Mouse (Mus musculus) c-Kit-positive CD71-positive TER-119-positive erythroid progenitor cells, embryonic 14.5 days (primary cell): Measurements from ENCODE around the gene B2m.
"Not testable (repeated sequence)": the region's sequence is repeated elsewhere in the genome, so short reads cannot be mapped to it uniquely, and the experiment has no call there.

ENCODE experiments used
- DNase-seq: peaks from one replicate; pipeline ENCODE4 v3.0.0-alpha.2; 2013; ENCODE audit warnings: low spot score

The B2m gene

DNA sequence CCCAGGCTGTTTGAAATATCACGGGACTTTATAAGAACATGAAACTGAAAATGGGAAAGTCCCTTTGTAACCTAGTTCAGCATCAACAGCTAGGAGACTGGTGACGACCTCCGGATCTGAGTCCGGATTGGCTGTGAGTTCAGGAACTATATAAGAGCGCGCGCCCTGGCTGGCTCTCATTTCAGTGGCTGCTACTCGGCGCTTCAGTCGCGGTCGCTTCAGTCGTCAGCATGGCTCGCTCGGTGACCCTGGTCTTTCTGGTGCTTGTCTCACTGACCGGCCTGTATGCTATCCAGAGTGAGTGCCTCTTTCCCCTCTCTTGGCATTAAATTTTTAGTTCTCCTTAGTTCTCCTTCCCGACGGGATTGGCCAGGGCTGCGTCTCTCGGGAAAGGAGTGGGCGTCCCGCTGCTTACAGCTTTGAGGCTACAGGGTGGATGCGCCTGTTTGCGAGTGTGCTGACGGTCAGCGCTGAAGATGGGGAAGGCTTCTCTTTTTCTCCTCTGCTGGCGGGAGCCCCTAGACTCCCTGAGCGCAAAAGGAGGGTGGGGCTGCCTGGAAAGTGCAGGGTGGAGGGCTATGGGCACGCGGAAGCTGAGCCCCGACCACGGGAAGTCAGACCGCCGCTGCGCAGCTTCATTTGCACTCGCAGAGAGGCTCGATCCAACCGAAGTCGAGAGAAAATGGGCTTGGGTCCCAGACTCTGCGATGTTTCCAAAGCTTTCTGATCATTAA lies at the start of gene B2m:
TSS of gene B2m (plus strand) at position 179 of the 734 bp plus-strand sequence.
- peak; percentile 94 for DNase-seq

DNA sequence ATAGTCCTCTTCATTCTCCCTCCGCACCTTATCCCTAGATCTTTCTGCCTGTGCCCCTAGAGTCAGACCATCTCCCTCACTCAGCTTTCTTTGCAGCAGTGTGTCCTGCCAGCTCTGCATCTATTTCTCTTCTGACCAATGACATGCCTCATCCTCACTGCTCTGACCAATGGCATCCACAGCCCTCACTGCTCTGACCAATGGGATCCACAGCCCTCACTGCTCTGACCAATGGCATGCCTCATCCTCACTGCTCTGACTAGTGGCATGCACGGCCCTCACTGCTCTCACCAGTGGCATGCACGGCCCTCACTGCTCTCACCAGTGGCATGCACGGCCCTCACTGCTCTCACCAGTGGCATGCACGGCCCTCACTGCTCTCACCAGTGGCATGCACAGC lies 49.8 kb upstream of the B2m start:
- not testable (repeated sequence) for DNase-seq

DNA sequence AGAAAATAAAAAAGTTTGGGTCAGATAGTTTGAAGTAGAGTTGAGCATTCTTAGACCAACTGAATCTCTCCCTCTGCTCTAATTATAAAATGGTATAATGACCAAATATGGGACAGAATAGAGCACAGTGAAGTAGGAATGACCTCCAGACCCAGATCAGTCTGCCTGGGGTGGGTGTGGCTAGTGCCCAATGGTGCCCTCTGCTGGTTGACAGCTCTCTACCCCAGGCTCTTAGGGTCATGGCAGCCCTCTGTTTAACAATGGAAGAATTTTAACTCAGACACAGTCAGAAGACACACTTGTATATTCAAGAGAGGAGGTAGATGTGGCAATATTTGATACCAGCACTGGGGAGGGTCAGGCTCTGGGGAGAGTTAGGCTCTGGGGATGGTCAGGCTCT lies 45.4 kb upstream of the B2m start:
- peak; percentile 27 for DNase-seq

DNA sequence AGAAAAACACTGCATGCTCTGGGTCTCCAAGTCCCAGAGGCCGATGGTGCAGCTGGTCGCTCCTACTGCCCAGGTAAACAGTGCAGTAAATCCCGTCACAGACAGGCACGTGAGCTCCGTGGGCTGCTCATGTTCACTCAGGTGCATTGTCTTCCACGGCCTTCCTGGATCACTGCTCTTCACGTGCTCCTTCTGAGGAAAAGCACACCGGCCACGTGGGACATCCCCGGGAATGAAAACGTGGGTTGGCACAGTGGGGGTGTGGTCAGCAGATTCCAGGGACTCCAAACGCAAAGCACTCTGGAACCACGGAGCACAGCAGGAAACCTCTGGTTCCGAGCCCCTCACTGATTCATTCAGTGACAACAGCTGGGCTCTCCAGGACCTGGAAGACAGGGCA lies 39.4 kb upstream of the B2m start:
- DNase-seq = no peak

- no peak for DNase-seq
Observed at GRCm38 (mm10) chr2:122109714-122110113, 37.8 kb upstream of the B2m start.

DNA sequence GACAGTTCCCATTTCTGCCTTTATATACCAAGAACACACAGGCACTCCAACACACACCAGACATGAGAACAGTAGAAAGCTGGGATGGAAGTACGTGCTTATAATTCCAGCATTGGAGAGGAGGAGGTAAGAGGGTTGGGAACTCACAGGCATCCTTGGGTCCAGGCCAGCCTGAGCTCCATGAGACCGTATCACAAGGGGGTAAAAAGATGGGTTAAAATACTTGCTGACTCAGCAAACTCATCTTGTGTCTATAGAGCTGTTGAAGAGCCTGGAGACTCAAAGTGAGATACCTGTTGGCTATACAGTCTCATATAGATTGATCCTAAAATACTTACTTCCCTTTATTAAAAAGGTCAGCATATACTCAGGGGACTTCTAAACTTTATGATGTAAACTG lies 30.6 kb upstream of the B2m start:
- DNase-seq = no peak

DNA sequence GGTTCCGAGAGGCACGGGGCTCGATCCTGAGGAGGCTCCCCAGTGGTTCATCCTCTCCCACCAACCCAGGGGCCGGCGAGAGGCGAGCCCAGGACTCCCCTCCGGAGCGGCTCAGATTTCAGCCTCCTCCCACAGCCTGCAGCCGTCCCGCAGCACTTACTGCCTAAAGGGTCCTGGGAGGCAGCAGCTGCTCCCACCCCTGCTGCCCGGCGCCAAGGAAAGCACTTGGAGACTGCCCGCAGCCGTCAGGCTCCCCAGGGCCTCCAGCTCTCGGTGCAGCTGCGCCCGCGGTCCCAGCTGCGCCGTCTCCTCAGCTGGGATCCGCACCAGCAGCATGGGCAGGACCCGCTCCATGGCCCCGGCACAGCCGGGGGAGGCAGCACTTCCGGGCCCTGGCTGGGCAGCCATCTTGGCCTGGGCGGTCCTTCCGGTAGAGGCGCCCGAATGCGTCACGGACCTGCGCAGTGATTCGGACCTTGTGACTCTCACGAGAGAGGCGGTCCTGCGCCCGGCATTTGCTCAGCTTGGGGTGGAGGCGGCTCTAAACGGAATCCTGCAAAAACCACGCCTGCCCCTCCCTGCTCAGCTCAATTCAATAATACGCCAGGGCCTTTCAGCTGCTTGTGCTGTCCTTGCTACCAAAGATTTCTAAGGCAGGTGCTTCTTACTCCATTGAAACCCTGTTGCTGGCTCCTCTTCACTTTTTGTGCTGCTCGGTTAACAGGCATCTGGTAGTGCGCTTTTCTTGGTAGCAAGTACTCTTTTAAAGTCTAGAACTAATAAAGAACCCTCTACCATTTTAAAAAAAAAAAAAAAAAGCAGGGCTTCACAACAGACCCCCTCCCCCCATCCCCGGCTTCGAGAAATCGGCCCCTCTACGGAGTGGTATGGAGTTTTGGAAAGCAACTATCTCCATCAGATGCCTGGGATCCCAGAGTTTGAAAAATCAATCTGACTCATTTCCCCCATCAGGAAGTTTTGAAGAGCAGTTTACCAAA lies 29.2 kb upstream of the B2m start, which contains the start of gene Spg11:
TSS of gene Spg11 (minus strand) at position 426 of the 998 bp plus-strand sequence.
- DNase-seq = peak; percentile 96

DNA sequence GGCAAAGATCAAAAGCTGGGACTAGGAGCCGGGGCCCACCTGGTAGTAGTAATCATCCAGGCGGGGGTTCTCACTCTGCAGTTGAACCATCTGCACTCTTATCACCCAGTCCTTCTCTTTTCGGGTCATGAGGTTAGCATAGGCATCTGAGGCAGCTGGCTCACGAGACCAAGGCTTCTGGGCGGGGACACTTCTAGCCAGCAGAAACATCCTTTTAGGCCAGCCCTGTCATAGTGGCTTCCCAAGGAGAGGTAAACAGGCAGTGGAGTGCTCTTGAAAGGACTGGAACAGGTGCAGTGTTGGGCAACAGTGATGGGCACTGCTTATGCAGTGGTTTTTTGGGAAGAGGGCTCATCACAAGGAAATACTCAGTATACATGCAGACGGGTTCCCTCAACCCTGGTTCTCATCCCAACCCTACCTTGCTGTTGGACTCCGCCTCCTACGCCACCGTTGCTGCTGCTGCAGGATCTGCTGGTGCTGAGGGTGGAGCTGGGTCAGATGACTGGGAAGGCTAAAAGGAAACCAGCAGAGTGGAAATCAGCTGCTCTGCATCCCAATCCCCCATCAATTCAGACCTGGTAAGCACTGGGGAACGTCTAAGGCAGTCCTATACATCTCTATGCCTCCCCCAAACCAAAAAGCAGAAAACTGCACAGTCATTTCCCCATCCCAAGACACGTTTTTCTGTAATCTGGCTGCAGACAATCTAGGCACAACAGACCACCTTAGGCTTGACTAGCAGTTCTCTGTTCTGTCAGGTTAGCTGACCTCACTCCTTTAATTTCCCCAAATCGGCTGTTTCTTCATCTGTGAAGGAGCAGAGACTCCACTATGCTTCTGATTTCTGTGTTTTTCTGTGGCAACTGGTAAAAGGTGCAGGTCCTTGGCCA lies 21.6 kb upstream of the B2m start:
- no peak for DNase-seq

DNA sequence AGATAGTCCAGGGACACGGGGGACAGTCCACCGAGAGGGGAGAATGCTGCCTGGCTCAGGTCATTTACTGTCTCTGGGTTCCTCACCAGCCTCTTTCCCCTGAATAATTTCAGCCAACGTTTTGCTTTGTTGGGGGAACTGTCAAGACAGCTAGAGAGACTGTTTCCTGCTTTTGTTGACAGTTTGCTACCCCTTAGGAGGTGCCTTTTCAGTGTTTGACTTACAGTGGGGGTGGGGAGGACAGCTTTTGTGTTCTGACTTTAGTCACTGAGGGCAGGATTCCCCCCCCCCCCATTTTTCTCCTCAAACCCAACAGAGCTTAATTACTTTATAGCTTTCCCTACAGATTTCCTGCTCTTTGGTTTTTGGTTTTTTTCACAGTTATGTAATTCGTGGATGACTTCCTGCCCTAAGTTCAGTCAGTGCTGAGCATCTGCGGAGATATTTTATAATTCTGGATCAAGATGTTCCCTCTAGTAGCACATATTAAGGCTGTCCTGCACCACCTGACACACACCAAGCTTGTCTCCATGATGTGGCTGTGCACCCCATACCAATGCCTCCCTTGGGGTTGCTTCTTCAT lies 20.6 kb upstream of the B2m start:
- no peak for DNase-seq

DNA sequence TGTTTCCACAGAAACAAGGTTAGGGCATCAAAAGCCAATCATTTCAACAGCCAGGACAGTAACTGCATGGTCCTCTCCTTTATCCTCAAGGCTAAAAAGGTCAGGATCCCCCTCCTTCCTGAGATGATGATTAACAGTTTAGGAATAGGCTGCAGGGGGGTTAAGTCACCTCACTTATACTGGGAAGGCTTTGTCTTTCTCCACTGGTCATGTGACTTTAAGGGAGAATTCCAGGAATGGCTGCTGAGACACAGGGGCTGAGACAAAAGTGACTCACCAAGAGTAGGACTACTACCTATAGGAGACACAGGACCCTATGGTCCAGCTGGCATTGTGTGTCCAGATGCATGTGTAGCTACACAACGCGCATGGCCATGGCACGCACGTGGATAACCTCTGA lies 19.9 kb upstream of the B2m start:
- no peak for DNase-seq

DNA sequence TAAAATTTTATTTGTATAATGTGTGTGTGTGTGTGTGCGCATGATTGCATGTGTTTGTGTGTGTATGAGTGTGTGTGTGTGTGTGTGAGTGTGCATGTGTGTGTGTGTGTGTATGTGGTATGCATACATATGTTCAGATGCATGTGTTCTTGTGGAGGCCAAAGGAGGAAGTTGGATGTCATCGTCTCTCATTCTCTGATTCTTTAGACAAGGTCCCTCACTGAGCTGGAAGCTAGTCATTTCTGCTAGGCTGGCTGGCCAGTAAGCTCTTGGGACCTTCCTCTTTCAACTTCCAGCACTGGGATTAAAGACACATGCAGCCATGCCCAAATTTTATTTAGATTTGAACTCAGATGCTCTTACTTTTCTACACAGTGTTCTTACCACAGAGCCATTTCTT lies 15.4 kb upstream of the B2m start:
- DNase-seq = no peak

DNA sequence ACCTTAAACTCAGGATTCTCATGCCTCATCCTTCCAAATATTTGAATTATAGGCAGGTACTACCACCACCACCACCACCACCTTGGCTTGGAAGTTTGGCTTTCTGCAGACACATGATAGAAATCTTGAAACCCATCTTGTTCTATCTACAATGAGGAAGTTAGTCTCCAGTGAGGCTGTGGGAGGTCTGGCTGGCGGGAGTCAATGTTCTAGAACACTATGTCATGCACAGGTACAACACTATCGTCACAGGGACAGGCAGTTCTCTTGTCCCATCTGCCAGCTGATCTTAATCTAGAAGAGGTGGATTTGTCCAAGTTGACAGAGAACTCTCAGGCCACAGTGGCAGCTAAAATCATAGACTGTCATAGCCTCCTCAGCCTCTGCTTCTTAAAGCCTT lies 14.9 kb upstream of the B2m start:
- no peak for DNase-seq

DNA sequence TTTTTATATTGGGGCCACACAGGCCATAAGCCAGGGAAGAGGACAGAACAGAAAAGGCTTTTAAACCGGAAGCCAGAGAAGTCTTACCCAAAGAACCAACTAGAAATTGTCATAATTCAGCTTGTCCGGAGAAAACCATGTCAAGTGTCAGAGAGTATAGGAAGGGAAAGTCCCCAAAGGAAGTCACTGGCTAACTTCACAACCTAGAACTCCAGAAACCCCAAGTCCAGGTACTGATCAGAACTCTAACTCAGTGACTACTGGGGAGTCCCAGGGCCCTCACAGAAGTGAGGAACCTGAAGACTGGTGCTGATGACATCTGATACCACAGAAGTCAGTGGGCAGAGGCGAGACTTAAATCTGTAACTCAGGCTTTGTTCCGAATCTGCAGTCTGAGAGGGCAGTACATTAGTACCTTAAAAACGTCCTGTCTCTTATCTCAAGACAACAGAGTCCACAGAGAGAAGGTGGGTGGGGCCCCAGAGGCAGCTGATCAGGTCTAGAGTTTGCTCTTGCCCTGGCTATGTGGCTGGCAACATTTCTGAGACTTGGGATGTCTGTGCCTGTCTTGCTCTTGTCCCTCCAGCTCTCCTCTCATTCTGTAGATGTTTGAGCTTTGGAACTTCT lies 9.5 kb upstream of the B2m start:
- peak; percentile 84 for DNase-seq

GRCm38 (mm10) chr2:122140815-122141214 lies 6.7 kb upstream of the B2m start:
- no peak for DNase-seq

DNA sequence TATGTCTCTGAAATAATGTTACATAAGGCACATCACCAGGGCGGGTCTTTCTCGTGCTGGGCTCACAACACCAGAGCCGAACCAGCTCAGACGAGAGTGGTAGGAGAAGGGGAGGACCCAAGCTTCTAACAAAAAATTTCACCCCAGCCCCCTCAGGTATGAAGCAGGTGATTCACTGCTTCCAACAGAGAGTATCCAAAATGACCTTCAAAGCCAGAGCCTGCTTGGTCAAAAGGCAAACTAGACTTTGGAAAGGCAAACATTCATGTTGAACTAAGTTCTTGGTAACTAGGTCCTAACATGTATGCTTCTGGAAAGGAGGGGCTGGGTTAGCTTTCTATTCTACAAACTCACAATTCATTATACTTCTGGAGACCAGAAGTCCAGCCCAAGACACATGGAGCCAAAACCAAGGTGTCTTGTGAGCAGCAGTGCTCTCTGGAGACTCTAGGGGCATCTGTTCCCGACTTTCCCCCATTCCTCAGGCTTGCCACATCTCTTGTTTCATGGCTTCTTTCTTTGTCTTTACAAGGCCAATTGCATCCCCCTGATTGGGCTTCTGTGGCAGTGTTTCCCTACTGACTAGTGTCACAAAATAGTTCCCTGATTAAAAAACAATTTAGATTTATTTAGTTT lies 6.0 kb upstream of the B2m start:
- no peak for DNase-seq

DNA sequence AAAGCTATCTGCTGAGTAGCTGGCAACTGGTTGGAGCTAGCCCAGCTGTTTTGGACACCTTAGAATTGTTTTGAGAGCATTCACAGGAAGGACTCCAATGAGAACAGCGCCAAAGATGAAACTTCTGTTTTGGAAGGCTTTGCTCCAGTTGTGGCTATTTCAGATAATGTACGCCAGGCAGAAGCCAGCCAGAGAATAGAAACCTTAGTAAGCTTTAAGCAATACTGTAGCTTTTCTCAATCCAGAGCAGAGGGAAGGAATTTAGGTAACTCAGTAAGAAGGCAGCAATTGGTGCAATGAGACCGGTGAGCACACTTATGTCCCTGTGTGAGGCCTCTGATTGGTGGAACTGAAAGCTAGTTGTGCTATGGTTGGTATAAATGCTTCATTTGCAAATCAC lies 4.4 kb upstream of the B2m start:
- DNase-seq = no peak

DNA sequence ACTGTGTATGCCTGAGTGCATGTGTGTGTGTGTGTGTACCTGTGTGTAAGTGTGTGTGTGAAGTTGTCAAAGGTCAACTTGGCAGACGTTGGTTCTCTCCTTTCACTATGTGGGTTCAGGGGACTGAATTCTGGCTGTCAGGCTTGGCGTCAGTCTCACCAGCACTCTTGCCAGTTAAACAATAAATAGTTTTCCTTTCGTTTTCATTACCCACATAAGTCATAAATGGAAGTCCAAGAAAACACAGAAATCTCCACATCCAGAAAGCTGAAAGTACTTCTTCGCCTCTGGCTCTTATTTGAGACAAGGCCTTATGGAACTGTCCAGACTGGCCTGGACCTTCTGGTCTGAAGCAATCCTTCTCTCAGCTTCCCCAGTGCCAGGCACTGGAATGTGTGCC lies 1.7 kb upstream of the B2m start:
- no peak for DNase-seq

GRCm38 (mm10) chr2:122146687-122147086 lies 799 bp upstream of the B2m start:
- DNase-seq = no peak

- DNase-seq = no peak
Observed at GRCm38 (mm10) chr2:122148242-122148917, 894 bp downstream of the B2m start.

- no peak for DNase-seq
Observed at GRCm38 (mm10) chr2:122149316-122149715, 1.8 kb downstream of the B2m start.
